Mouse (Mus musculus) adrenal gland, adult (tissue): ENCODE measurements at regions not wholly inside any gene's neighbourhood (a gene's known extent, or its start where the extent isn't known, plus 50 kb on each side); places are given as distances from the start of the nearest gene placed in this dataset.

Experiments used
- DNase-seq, 2 experiments: peaks; one replicate each; pipeline ENCODE4 v3.0.0; 2022 to 2023; ENCODE audit warnings: low spot score in 1 of 2; ENCODE audit not compliant: inconsistent age in 2 of 2

GRCm38 (mm10) chr9:91131415-91132255 lies 230.6 kb upstream of the Zic4 start:
- no peak for DNase-seq

- DNase-seq: no peak
Observed at GRCm38 (mm10) chr9:91132531-91132930, 229.7 kb upstream of the Zic4 start.

DNA sequence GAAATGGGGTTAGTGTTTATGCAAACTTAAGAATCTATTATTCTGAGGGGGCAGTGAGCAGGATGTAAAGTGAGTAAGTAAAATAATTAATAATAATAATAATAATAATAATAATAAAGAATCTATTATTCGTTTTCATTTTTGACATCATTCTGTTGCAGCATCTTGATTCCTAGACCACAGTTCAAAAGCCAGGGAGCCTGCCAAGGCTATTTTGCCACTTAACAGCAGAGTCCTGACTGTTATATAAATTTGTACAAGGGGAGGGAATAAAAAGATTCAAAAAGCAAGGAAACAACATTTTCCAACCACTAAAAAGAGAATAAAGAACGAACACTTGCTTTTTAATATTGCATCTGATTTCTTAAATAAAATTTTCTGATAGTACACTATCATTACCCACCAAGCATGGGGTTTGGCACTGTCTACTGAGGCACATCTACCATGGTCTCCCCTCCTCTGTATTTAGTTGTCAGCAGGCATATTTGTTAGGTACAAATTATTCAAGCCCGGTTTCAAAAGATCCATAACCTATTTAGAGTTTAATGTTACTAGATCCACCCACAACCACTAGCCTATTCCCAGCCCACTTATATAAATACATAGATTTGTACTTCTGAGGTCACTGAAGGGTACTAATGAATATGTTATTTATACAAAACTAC lies 228.8 kb upstream of the Zic4 start:
- DNase-seq: no peak

- no peak for DNase-seq
Observed at GRCm38 (mm10) chr9:91134325-91134724, 227.9 kb upstream of the Zic4 start.

DNA sequence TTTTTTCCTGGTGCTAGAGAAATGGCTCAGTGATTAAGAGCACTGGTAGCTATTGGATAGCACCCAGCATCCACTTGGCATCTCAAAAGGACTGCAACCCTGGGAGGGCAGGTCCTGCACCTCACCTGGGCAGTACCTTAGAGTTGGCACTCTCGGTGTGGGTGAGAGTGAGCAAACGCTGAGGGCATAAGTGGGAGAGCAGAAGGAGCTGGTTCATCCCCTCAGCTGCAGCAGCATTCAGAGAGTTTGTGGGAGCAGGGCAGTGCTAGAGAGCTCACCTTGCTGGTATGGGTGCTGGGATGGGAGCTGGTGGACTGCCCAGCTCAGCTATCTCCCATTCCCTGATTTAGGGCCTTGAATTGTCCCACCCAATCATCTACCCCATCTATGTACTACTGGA lies 227.1 kb upstream of the Zic4 start:
- no peak for DNase-seq

GRCm38 (mm10) chr9:91140651-91141050 lies 221.6 kb upstream of the Zic4 start:
- no peak for DNase-seq

GRCm38 (mm10) chr9:91151893-91152292 lies 210.3 kb upstream of the Zic4 start:
- no peak for DNase-seq

DNA sequence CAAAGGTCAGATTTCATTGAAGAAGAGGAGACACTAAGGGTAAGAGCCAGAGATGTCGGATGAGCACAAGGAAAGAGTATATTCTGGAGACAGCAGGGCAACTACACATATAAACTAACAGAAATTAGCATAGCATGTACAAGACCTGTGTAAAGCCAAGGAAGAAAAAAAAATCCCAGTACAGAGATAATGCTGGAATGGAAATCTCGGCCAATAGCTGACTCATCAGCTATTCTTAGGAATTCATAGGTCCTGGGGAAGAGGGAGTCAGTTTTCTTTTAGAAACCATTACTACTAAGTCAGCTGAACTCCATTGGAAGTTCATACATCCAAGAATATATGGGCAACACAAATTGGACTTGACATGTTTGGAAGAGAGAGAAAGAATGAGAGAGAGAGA lies 202.9 kb upstream of the Zic4 start:
- DNase-seq: no peak

- DNase-seq: no peak
Observed at GRCm38 (mm10) chr9:91167871-91168270, 194.3 kb upstream of the Zic4 start.

DNA sequence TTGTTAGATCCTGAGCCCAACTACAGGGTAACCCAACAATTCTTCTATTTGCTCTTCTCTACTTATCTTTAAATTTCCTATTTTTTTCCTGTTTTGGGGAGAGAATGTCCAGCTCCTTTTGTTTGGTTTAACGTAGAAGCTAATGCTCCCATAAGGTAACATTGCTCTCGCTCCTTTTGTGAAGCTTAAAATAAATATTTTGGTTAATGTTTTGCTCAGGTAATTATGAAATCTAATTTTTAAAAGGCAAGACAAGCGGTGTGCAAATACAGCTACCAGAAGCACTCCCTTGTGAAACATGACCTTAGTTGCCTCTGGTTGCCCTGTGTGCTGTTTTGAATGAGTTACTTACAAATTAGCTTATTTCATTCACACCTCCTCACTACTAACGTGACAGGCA lies 169.0 kb upstream of the Zic4 start:
- no peak for DNase-seq

DNA sequence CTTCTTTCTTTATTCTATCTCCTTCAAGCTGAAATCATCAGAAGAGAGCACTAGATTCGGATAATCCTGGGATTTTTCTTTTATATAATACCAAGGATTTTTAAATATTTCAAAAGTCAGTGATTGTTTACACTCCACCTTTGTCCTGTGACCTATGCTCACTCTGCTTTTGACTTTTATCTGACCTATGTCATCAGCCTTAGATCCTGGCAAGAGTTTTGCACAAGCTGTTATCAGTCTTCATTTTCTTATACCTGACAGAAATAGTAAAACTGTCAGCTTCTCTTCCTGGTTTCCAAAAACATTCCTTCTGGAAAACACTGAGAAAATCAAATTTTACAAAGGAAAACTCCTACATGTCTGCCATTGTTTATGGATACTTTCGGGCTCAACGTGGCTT lies 168.3 kb upstream of the Zic4 start:
- DNase-seq: no peak

GRCm38 (mm10) chr9:91207281-91207680 lies 154.9 kb upstream of the Zic4 start:
- no peak for DNase-seq

GRCm38 (mm10) chr9:91227673-91228440 lies 134.4 kb upstream of the Zic4 start:
- no peak for DNase-seq

- no peak for DNase-seq
Observed at GRCm38 (mm10) chr9:91228525-91228924, 133.7 kb upstream of the Zic4 start.

- no peak for DNase-seq
Observed at GRCm38 (mm10) chr9:91253886-91254285, 108.3 kb upstream of the Zic4 start.

DNA sequence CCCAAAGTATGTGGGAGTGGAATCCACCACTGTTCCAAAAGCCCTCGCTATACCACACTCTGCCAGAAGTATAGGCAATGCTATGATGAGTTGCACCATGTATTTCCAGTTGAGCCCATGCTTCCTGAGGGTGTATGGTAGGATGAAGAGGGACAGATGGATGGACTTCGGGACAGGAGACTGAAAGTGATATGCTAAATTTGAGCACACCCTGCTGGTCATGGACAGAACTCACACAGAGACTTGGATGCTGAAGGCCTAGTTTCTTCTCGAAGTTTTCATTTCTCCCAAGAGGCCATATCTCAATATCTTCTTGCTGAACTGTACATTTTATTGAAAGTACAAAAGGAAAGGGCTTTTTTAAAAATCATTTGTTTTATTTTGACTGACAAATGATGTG lies 70.9 kb upstream of the Zic4 start:
- no peak for DNase-seq
